ENCODE assay signal across 14 mouse cellular contexts in genomic region chr11:8701400-8701799, GRCm38 (mm10). TPM values are rescaled to one million over a fixed set of nuclear protein-coding genes. Genes with fewer than 3 reads are reported as not detected.
DNase-seq lines count a peak whose midpoint lies in the region; ATAC-seq and TF ChIP-seq lines count a peak whose summit lies in the region.
"Had no signal": no experiment of that assay in that cellular context is flagged by ENCODE, and none has a peak within 500 bp of the region (broad histone marks: within the 10 kb centered on the region; RNA-seq: fewer than 3 reads in every experiment).

No protein-coding gene starts in this region.

- H3K9ac ChIP-seq in heart, embryonic 11.5 days (ENCODE audit: low read depth, low read length), result no peak overlapping the region
- H3K9ac ChIP-seq in liver, postnatal 0 days (replicated peaks), result no peak overlapping the region
- H3K9ac ChIP-seq in liver, embryonic 11.5 days (ENCODE audit: low read depth, low read length), result no peak overlapping the region
- H3K9ac ChIP-seq in stomach, embryonic 16.5 days (ENCODE audit: low read length), result no peak overlapping the region
- H3K9ac ChIP-seq: forebrain, embryonic 15.5 days had no signal

- 0 out of 2 replicates have a peak overlapping the region, but pooled peaks have one; percentile 29 for H3K27ac ChIP-seq in heart, embryonic 11.5 days (ENCODE audit: low read depth, low read length)
- H3K27ac ChIP-seq in liver, postnatal 0 days (ENCODE audit: low read depth), result peak overlapping the region; percentile 30; the same call in 1 of the 2 replicates
- H3K27ac ChIP-seq in liver, embryonic 11.5 days (ENCODE audit: low read depth, low read length), result no peak overlapping the region; the same call in 1 of the 2 replicates
- peak overlapping the region; percentile 26; the same call in 1 of the 2 replicates for H3K27ac ChIP-seq in stomach, embryonic 16.5 days (ENCODE audit: low read length)
- H3K27ac ChIP-seq: forebrain, embryonic 15.5 days had no signal

- no peak overlapping the region for H3K4me3 ChIP-seq in heart, embryonic 11.5 days (ENCODE audit: low read depth, low read length)
- H3K4me3 ChIP-seq in liver, postnatal 0 days (ENCODE audit: low read depth, low read length), result no peak overlapping the region
- no peak overlapping the region for H3K4me3 ChIP-seq in liver, embryonic 11.5 days (ENCODE audit: low read depth, low read length)
- H3K4me3 ChIP-seq in stomach, embryonic 16.5 days (replicated peaks; ENCODE audit: low read length), result no peak overlapping the region
- H3K4me3 ChIP-seq: forebrain, embryonic 15.5 days had no signal

- no peak for ATAC-seq in heart, embryonic 11.5 days (replicated peaks; ENCODE audit: insufficient number of reproducible peaks, low FRiP score, low TSS enrichment)
- no peak for ATAC-seq in liver, postnatal 0 days
- ATAC-seq in liver, embryonic 11.5 days (replicated peaks; ENCODE audit: low FRiP score), result no peak
- no peak; the same call in 1 of the 2 replicates for ATAC-seq in stomach, embryonic 16.5 days (ENCODE audit: insufficient read depth, low FRiP score)
- ATAC-seq: forebrain, embryonic 15.5 days; inflammation-experienced regulatory T-cells, adult 6 months had no signal

- peaks cover 17% of the 10 kb centered on the region for H3K4me1 ChIP-seq in heart, embryonic 11.5 days (ENCODE audit: control insufficient read depth, insufficient read depth, low read length)
- peaks cover 12% of the 10 kb centered on the region; the same call in 1 of the 2 replicates for H3K4me1 ChIP-seq in liver, postnatal 0 days (ENCODE audit: insufficient read depth)
- H3K4me1 ChIP-seq in liver, embryonic 11.5 days (replicated peaks; ENCODE audit: control insufficient read depth, insufficient read depth, low read length), result peaks cover 16% of the 10 kb centered on the region
- H3K4me1 ChIP-seq in stomach, embryonic 16.5 days (ENCODE audit: control insufficient read depth, insufficient read depth, low read length), result peaks cover 16% of the 10 kb centered on the region
- H3K4me1 ChIP-seq: forebrain, embryonic 15.5 days had no signal

- H3K9me3 ChIP-seq in heart, embryonic 11.5 days (replicated peaks; ENCODE audit: control insufficient read depth, low read length), result no peaks in the 10 kb centered on the region
- H3K9me3 ChIP-seq in liver, postnatal 0 days (ENCODE audit: low read length), result no peaks in the 10 kb centered on the region
- H3K9me3 ChIP-seq in liver, embryonic 11.5 days (ENCODE audit: control insufficient read depth, low read length), result no peaks in the 10 kb centered on the region
- H3K9me3 ChIP-seq in stomach, embryonic 16.5 days (replicated peaks; ENCODE audit: control insufficient read depth, low read length), result no peaks in the 10 kb centered on the region
- H3K9me3 ChIP-seq: forebrain, embryonic 15.5 days had no signal

- no peak for TF ChIP-seq EP300 in liver, postnatal 0 days (IDR thresholded peaks at IDR 0.05; ENCODE audit: low read depth)

- no peak for TF ChIP-seq CTCF in liver, postnatal 0 days (IDR thresholded peaks at IDR 0.05; ENCODE audit: low read depth)

- WGBS in heart, embryonic 11.5 days (ENCODE audit: insufficient replicate concordance), result 30% methylated on average over 3 of the region's 3 CpGs
- 20% methylated on average over 3 of the region's 3 CpGs for WGBS in liver, postnatal 0 days (ENCODE audit: insufficient replicate concordance)
- WGBS in liver, embryonic 11.5 days, result 37% methylated on average over 3 of the region's 3 CpGs
- WGBS in stomach, embryonic 16.5 days, result 41% methylated on average over 3 of the region's 3 CpGs

- H3K4me2 ChIP-seq in heart, embryonic 11.5 days, result no peak overlapping the region
- H3K4me2 ChIP-seq in liver, postnatal 0 days (ENCODE audit: low read depth, low read length), result no peak overlapping the region
- H3K4me2 ChIP-seq in liver, embryonic 11.5 days, result no peak overlapping the region
- no peak overlapping the region for H3K4me2 ChIP-seq in stomach, embryonic 16.5 days (ENCODE audit: low read depth, low read length)
- H3K4me2 ChIP-seq: forebrain, embryonic 15.5 days had no signal

- intact Hi-C loops in heart, postnatal 36 days (cut with DNase I), result no loop called here

- H3K36me3 ChIP-seq in heart, embryonic 11.5 days (ENCODE audit: control insufficient read depth, insufficient read depth, low read length), result no peaks in the 10 kb centered on the region
- no peaks in the 10 kb centered on the region for H3K36me3 ChIP-seq in liver, postnatal 0 days (replicated peaks; ENCODE audit: insufficient read depth, low read length)
- no peaks in the 10 kb centered on the region for H3K36me3 ChIP-seq in liver, embryonic 11.5 days (ENCODE audit: control insufficient read depth, insufficient read depth, low read length)
- H3K36me3 ChIP-seq in stomach, embryonic 16.5 days (ENCODE audit: control insufficient read depth, insufficient read depth, low read length), result no peaks in the 10 kb centered on the region
- H3K36me3 ChIP-seq: forebrain, embryonic 15.5 days had no signal

- H3K27me3 ChIP-seq in heart, embryonic 11.5 days (ENCODE audit: control insufficient read depth, insufficient read depth, low read length), result no peaks in the 10 kb centered on the region
- H3K27me3 ChIP-seq in liver, postnatal 0 days (ENCODE audit: insufficient read depth, low read length), result no peaks in the 10 kb centered on the region
- H3K27me3 ChIP-seq in liver, embryonic 11.5 days (replicated peaks; ENCODE audit: control insufficient read depth, insufficient read depth, low read length), result no peaks in the 10 kb centered on the region
- H3K27me3 ChIP-seq in stomach, embryonic 16.5 days (ENCODE audit: control insufficient read depth, insufficient read depth, low read length), result no peaks in the 10 kb centered on the region
- H3K27me3 ChIP-seq: forebrain, embryonic 15.5 days had no signal

- DNase-seq in heart, postnatal 36 days, result no peak
- DNase-seq in liver, postnatal 0 days, result no peak
- DNase-seq in liver, embryonic 11.5 days (ENCODE audit: low spot score), result no peak
- peak; percentile 34 to 41 for DNase-seq in spleen, postnatal 36 days (ENCODE audit: low spot score in 2 of 2)
- DNase-seq in spleen, postnatal 14 days (ENCODE audit: low spot score in 2 of 2), result no peak
- DNase-seq in frontal cortex, postnatal 10 days (ENCODE audit: low spot score in 2 of 2), result no peak
- DNase-seq: cerebellum, adult 8-10 months; embryo, embryonic 11 days; liver; right cerebral cortex, postnatal 14 days had no signal

RNA-seq across cellular contexts. Expression of gene Tns3, which starts 37.1 kb away (rescaled TPM):
- polyA plus RNA-seq in heart, embryonic 11.5 days (2014; fragmentation: Nextera tagmentation; extraction: Ambion mirVana), result 10.1 and 11.0 TPM in 2 replicates
- 10 to 100 TPM; 18.9 to 24.0 TPM for total RNA-seq in heart, postnatal 36 days (2021)
- polyA plus RNA-seq in liver, postnatal 0 days (2015; fragmentation: Nextera tagmentation; extraction: Ambion mirVana), result 2.8 and 3.6 TPM in 2 replicates
- 9.8 and 10.2 TPM in 2 replicates for polyA plus RNA-seq in liver, embryonic 11.5 days (2014; fragmentation: Nextera tagmentation; extraction: Ambion mirVana)
- polyA plus RNA-seq in stomach, embryonic 16.5 days (2015; fragmentation: Nextera tagmentation; extraction: Ambion mirVana), result 28.0 and 30.4 TPM in 2 replicates

Comparison
In these comparisons a context has a peak if more than half of its experiments do, and no peak if none do; other contexts are left out.
1. DNase-seq: peak in spleen, postnatal 36 days (2 of 2); none in heart, postnatal 36 days (0 of 2), liver, postnatal 0 days (single experiment), liver, embryonic 11.5 days (single experiment), spleen, postnatal 14 days (0 of 2) and frontal cortex, postnatal 10 days (0 of 2).